In the genomic region with DNA sequence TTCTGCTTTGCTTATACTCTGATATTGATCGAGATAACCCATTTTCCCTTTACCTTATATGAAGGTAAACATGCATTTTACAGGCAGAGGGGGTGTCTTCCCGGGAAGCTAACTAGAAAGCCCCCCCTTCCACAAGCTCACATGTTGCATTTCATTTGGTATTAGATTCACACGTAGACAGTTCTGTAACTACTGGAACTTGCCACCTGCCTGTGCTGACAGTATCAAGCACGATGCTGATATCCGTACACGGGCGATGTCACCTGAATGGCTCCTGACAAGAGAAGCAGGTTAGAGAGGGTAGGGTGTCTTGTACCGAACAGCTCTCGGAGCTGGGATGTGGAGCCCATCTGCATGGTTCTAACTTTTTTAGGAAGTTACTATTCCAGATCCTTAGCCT, we compare ENCODE assay signal across 23 mouse cellular contexts.
"Had no signal": no experiment of that assay in that cellular context is flagged by ENCODE, and none has a peak within 500 bp of the region (broad histone marks: within the 10 kb centered on the region; RNA-seq: fewer than 3 reads in every experiment).

No protein-coding gene starts in this region.

- H3K9me3 ChIP-seq: heart, embryonic 13.5 days; hindbrain, embryonic 13.5 days; hindbrain, embryonic 15.5 days; kidney, embryonic 15.5 days; limb, embryonic 13.5 days; limb, embryonic 15.5 days; liver, embryonic 12.5 days had no signal

- H3K4me1 ChIP-seq: hindbrain, embryonic 13.5 days had no signal

- H3K36me3 ChIP-seq: heart, embryonic 13.5 days; hindbrain, embryonic 13.5 days; hindbrain, embryonic 15.5 days; kidney, embryonic 15.5 days; limb, embryonic 13.5 days; limb, embryonic 15.5 days; liver, embryonic 12.5 days had no signal

- H3K4me3 ChIP-seq: heart, adult 2 months; heart, embryonic 13.5 days; hindbrain, embryonic 13.5 days; hindbrain, embryonic 15.5 days; kidney, embryonic 15.5 days; limb, embryonic 13.5 days; limb, embryonic 15.5 days; liver, embryonic 12.5 days had no signal

- H3K27me3 ChIP-seq: heart, embryonic 13.5 days; hindbrain, embryonic 13.5 days; hindbrain, embryonic 15.5 days; kidney, embryonic 15.5 days; limb, embryonic 13.5 days; limb, embryonic 15.5 days; liver, embryonic 12.5 days had no signal

- DNase-seq: gastrocnemius, postnatal 14 days; gastrocnemius, postnatal 36 days; heart, adult 2 months; heart, postnatal 14 days; heart, postnatal 36 days; kidney, adult 11 months; kidney, adult 9 months; kidney, postnatal 14 days; kidney, postnatal 36 days; layer of hippocampus, adult 9-11 months; layer of hippocampus, postnatal 36 days; left cerebral cortex, postnatal 4 days had no signal

- H3K9ac ChIP-seq: hindbrain, embryonic 13.5 days; hindbrain, embryonic 15.5 days; kidney, embryonic 15.5 days; limb, embryonic 13.5 days; limb, embryonic 15.5 days; liver, embryonic 12.5 days; liver, embryonic 14.5 days had no signal

- H3K4me2 ChIP-seq: heart, embryonic 13.5 days; hindbrain, embryonic 13.5 days; hindbrain, embryonic 15.5 days; kidney, embryonic 15.5 days; limb, embryonic 15.5 days; liver, embryonic 12.5 days had no signal

- H3K27ac ChIP-seq: heart, adult 2 months; hindbrain, embryonic 13.5 days; hindbrain, embryonic 15.5 days; hindbrain, postnatal 0 days; kidney, embryonic 15.5 days; kidney, postnatal 0 days; limb, embryonic 13.5 days; limb, embryonic 15.5 days; liver, embryonic 12.5 days; liver, embryonic 14.5 days had no signal

- ATAC-seq: hindbrain, postnatal 0 days; intestine, embryonic 16.5 days; liver, embryonic 12.5 days had no signal
